Mouse (Mus musculus) testis, adult 2 months (tissue): ENCODE results near the gene Fitm1. TPM values are rescaled to one million over a fixed set of nuclear protein-coding genes. Genes with fewer than 3 reads are reported as not detected.

Experiments
- H3K27ac ChIP-seq: fragments of 200-500 bp; 2 replicates; pipeline ENCODE4 v1.5.1; 2012; ENCODE audit warnings: low read depth, low read length; ENCODE audit not compliant: control insufficient read depth, insufficient read depth
- H3K27me3 ChIP-seq: fragments of 200-500 bp; 2 replicates; pipeline ENCODE4 v1.6.1; 2012; ENCODE audit warnings: mild to moderate bottlenecking, low read length, moderate library complexity; ENCODE audit not compliant: control insufficient read depth, insufficient read depth
- H3K36me3 ChIP-seq: fragments of 200-500 bp; 2 replicates; pipeline ENCODE4 v1.6.1; 2012; ENCODE audit warnings: mild to moderate bottlenecking, low read length; ENCODE audit not compliant: control insufficient read depth, insufficient read depth
- H3K4me1 ChIP-seq: fragments of 200-500 bp; 2 replicates; pipeline ENCODE4 v1.6.1; 2012; ENCODE audit warnings: low read length; ENCODE audit not compliant: control insufficient read depth, insufficient read depth
- H3K4me3 ChIP-seq: fragments of 200-500 bp; 2 replicates; pipeline ENCODE4 v1.5.1; 2012; ENCODE audit warnings: low read depth, mild to moderate bottlenecking, low read length, moderate library complexity, mixed read lengths; ENCODE audit not compliant: control insufficient read depth
- CTCF ChIP-seq: fragments of 200-500 bp; IDR thresholded peaks from 2 replicates; pipeline ENCODE4 v1.5.1; 2012; ENCODE audit warnings: low read depth, mild to moderate bottlenecking, inconsistent platforms, low read length, moderate library complexity; ENCODE audit not compliant: control insufficient read depth, insufficient read depth, insufficient replicate concordance
- POLR2A ChIP-seq: fragments of 200-500 bp; IDR thresholded peaks from 2 replicates; pipeline ENCODE4 v1.6.1; 2012; ENCODE audit warnings: low read depth, mild to moderate bottlenecking, inconsistent platforms, low read length, moderate library complexity; ENCODE audit not compliant: control insufficient read depth
- polyA plus RNA-seq: library from polyadenylated mRNA; depleted of rRNA; stranded (reverse); fragments of >200 nt; gene quantifications from 2 replicates; pipeline ENCODE4 v1.2.3, GENCODE M21; 2012

The Fitm1 gene
- polyA plus RNA-seq, 1 experiment: 40.2 TPM

GRCm38 (mm10) chr14:55570588-55570987 lies 4.8 kb upstream of the Fitm1 start:
- Histone ChIP-seq H3K36me3 (peaks cover 5% of the 10 kb centered on the region), H3K4me3 (no peak overlapping the region), H3K4me1 (peaks cover 5% of the 10 kb centered on the region), H3K27me3 (no peaks in the 10 kb centered on the region), H3K27ac (no peak overlapping the region)
- TF ChIP-seq CTCF (no peak), POLR2A (no peak)

- Histone ChIP-seq H3K27ac (no peak overlapping the region), H3K27me3 (no peaks in the 10 kb centered on the region), H3K4me1 (peaks cover 14% of the 10 kb centered on the region), H3K36me3 (peaks cover 2% of the 10 kb centered on the region), H3K4me3 (no peak overlapping the region)
- no peak for TF ChIP-seq CTCF
These were observed 3.7 kb upstream of the Fitm1 start for GRCm38 (mm10) chr14:55571760-55572159.

- TF ChIP-seq CTCF (no peak), POLR2A (no peak)
- Histone ChIP-seq H3K27ac (peak overlapping the region; percentile 68), H3K36me3 (no peaks in the 10 kb centered on the region), H3K4me3 (peak overlapping the region; percentile 75), H3K27me3 (no peaks in the 10 kb centered on the region), H3K4me1 (peaks cover 23% of the 10 kb centered on the region)
These were observed 294 bp downstream of the Fitm1 start for GRCm38 (mm10) chr14:55575711-55576110.

- Histone ChIP-seq H3K36me3 (no peaks in the 10 kb centered on the region), H3K4me1 (peaks cover 23% of the 10 kb centered on the region), H3K27me3 (no peaks in the 10 kb centered on the region), H3K27ac (no peak overlapping the region), H3K4me3 (peak overlapping the region; percentile 30)
- no peak for TF ChIP-seq POLR2A
- TF ChIP-seq CTCF: no peak
These were observed 959 bp downstream of the Fitm1 start for GRCm38 (mm10) chr14:55576376-55576775.

- H3K36me3 ChIP-seq: no peaks in the 10 kb centered on the region
- H3K27me3 ChIP-seq: no peaks in the 10 kb centered on the region
- peak within 1 kb of the TSS; percentile 34 for H3K27ac ChIP-seq
- H3K4me3 ChIP-seq: peak within 1 kb of the TSS; percentile 67
- H3K4me1 ChIP-seq: peaks cover 23% of the 10 kb centered on the region
- TF ChIP-seq POLR2A (peak; percentile 56), CTCF (no peak)
These were observed 2.7 kb downstream of the Fitm1 start, which contains the start of gene Psme1 for GRCm38 (mm10) chr14:55577871-55578667. Gene Psme1 (plus strand): TSS chr14:55578123.

- TF ChIP-seq POLR2A (no peak), CTCF (no peak)
- H3K4me3 ChIP-seq: peak overlapping the region; percentile 67
- H3K27ac ChIP-seq: peak overlapping the region; percentile 34
- no peaks in the 10 kb centered on the region for H3K27me3 ChIP-seq
- peaks cover 23% of the 10 kb centered on the region for H3K4me1 ChIP-seq
- no peaks in the 10 kb centered on the region for H3K36me3 ChIP-seq
These were observed 3.4 kb downstream of the Fitm1 start for GRCm38 (mm10) chr14:55578668-55579269.
